Mouse (Mus musculus) liver, embryonic 14.5 days (tissue): ENCODE measurements around the gene Daam2. TPM values are rescaled to one million over a fixed set of nuclear protein-coding genes. Genes with fewer than 3 reads are reported as not detected.
A peak's percentile ranks its signal among the peaks of the same experiment; 100 is the strongest.
"Not testable (repeated sequence)": the region's sequence is repeated elsewhere in the genome, so short reads cannot be mapped to it uniquely, and the experiment has no call there.

Source experiments
- ATAC-seq: fragments of 200-750 bp; cut with Nextera tagmentation; 2 replicates; pipeline ENCODE4 v1.8.0; 2017; ENCODE audit warnings: moderate number of reproducible peaks, mild to moderate bottlenecking, moderate library complexity; ENCODE audit not compliant: insufficient read depth
- DNase-seq, 3 experiments: peaks; one replicate each; pipeline ENCODE4 v3.0.0-alpha.2; 2012 to 2013; ENCODE audit warnings: low read depth in 3 of 3, low spot score in 3 of 3
- H3K27ac ChIP-seq: fragments of 300-500 bp; sonication (generic); 2 replicates; pipeline ENCODE4 v1.5.1; 2014; ENCODE audit warnings: moderate library complexity, mild to moderate bottlenecking, control low read depth, inconsistent platforms
- H3K27me3 ChIP-seq: fragments of 300-500 bp; sonication (generic); 2 replicates; pipeline ENCODE4 v1.6.1; 2014; ENCODE audit warnings: mild to moderate bottlenecking, low read length, moderate library complexity; ENCODE audit not compliant: control insufficient read depth, insufficient read depth
- H3K36me3 ChIP-seq: fragments of 300-500 bp; sonication (generic); replicated peaks from 2 replicates; pipeline ENCODE4 v1.6.1; 2014; ENCODE audit warnings: low read depth; ENCODE audit not compliant: control insufficient read depth, insufficient read depth
- H3K4me1 ChIP-seq, 2 experiments: fragments of 200-500 bp in 1 of 2; fragments of 300-500 bp in 1 of 2; sonication (generic) in 1 of 2; replicated peaks; 2 replicates each; pipeline ENCODE4 v1.6.1; 2012 to 2014; ENCODE audit warnings: antibody characterized with exemption in 1 of 2, inconsistent platforms in 1 of 2, low read length in 1 of 2; ENCODE audit not compliant: control insufficient read depth in 2 of 2, insufficient read depth in 2 of 2
- H3K4me2 ChIP-seq: fragments of 300-500 bp; sonication (generic); 2 replicates; pipeline ENCODE4 v1.6.1; 2014; ENCODE audit warnings: low read depth, mild to moderate bottlenecking, control low read depth, moderate library complexity
- H3K4me3 ChIP-seq, 2 experiments: fragments of 200-500 bp in 1 of 2; fragments of 300-500 bp in 1 of 2; sonication (generic) in 1 of 2; 2 replicates each; pipeline ENCODE4 v1.5.1; 2012 to 2014; ENCODE audit warnings: low read depth in 2 of 2, low read length in 2 of 2, mild to moderate bottlenecking in 2 of 2, control low read depth in 1 of 2, inconsistent platforms in 1 of 2, moderate library complexity in 1 of 2; ENCODE audit not compliant: insufficient read depth in 1 of 2
- H3K9ac ChIP-seq: fragments of 300-500 bp; sonication (generic); replicated peaks from 2 replicates; pipeline ENCODE4 v1.6.1; 2014; ENCODE audit warnings: mild to moderate bottlenecking, control low read depth, moderate library complexity
- H3K9me3 ChIP-seq: fragments of 300-500 bp; sonication (generic); 2 replicates; pipeline ENCODE4 v1.6.1; 2016; ENCODE audit warnings: low read length, mixed read lengths; ENCODE audit not compliant: control insufficient read depth
- CTCF ChIP-seq: IDR thresholded peaks from 2 replicates; pipeline ENCODE4 v1.5.1; 2016; ENCODE audit warnings: antibody characterized with exemption, low read depth, control low read depth
- EP300 ChIP-seq: IDR thresholded peaks from 2 replicates; pipeline ENCODE4 v1.6.1; 2016; ENCODE audit warnings: antibody characterized with exemption, low read depth
- WGBS: fragments of 180-500 bp; shearing (Covaris S2); extraction: QIAGEN DNeasy Blood & Tissue Kit; methylation state at CpG from one replicate; pipeline ENCODE4 v1.1.7; 2014; ENCODE audit not compliant: insufficient replicate concordance; 5-methylcytosine and 5-hydroxymethylcytosine counted together
- polyA plus RNA-seq, 2 experiments: library from polyadenylated mRNA; depleted of rRNA in 1 of 2; stranded (reverse) in 1 of 2; unstranded in 1 of 2; fragments of >200 nt; fragmentation: Nextera tagmentation in 1 of 2; extraction: Ambion mirVana in 1 of 2; gene quantifications; 2 replicates each; pipeline versions ENCODE4 v1.2.1 to v1.2.3; 2012 to 2014

The Daam2 gene
- polyA plus RNA-seq, 2 experiments = 0.14 to 0.39 TPM

DNA sequence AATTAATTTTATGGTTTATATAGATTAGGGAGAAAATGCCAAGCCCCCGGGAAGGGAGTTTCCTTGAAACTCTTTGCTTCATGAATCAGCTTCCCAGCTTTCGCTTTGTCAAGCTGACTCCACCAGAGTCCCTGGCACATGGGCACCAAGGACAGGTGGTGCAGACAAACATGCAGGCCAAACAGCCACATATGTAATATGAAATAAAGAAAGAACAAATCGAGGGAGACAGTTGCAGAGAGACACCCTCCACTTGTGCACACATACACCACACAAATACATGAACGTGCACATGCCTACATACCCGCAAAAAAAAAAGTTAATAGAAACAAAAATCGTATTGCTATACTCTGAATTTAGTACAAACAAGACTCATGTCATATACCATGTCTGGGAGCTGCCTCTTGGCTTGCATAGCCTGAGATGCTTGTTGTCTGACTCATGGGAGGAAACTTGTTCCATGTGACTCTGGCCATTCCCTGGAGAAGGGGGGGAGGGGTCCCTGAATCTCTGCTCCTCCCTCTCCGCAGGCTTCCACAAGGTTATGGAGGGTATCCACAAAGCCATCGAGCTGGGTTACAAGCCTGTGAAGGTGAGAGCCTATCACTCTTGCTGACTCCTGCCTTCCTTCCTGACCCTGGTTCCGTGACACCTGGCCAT, 115.4 kb downstream of the Daam2 start:
- DNase-seq = no peak
- H3K4me2 ChIP-seq = no peak overlapping the region
- H3K27ac ChIP-seq = no peak overlapping the region
- WGBS = 79% methylated on average over 8 of the region's 9 CpGs
- no peaks in the 10 kb centered on the region for H3K9me3 ChIP-seq
- no peaks in the 10 kb centered on the region for H3K4me1 ChIP-seq
- no peaks in the 10 kb centered on the region for H3K27me3 ChIP-seq
- H3K9ac ChIP-seq = no peak overlapping the region
- H3K36me3 ChIP-seq = peaks cover 40% of the 10 kb centered on the region
- H3K4me3 ChIP-seq = no peak overlapping the region
- no peak for ATAC-seq
- TF ChIP-seq EP300 (no peak), CTCF (no peak)

DNA sequence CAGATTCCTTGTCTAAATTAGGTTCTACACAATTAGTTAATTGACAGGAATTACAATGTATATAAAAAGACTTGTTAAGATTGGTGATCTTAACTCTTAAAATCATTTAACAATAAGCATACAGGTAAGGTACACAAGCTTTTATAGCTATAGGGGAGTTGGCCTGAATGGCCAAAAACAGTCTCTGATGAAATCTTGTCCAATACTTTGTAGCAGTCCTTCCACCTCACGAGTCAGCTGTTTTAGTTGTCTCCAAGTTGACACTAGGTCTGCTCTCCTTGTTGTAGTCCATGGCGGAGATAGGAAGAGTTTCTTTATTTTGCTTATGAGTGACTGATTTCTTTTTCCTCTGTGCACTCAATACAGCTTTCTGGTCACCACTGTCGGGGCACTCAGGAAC, 121.3 kb downstream of the Daam2 start:
- peaks cover 25 to 32% of the 10 kb centered on the region in 2 experiments for H3K4me1 ChIP-seq
- not testable (repeated sequence) for ATAC-seq, H3K27me3 ChIP-seq, DNase-seq, H3K9me3 ChIP-seq, H3K4me3 ChIP-seq, H3K9ac ChIP-seq, H3K4me2 ChIP-seq
- WGBS = 52% methylated on average over 3 of the region's 3 CpGs
- H3K36me3 ChIP-seq = peaks cover 18% of the 10 kb centered on the region
- H3K27ac ChIP-seq = peak overlapping the region; percentile 53

DNA sequence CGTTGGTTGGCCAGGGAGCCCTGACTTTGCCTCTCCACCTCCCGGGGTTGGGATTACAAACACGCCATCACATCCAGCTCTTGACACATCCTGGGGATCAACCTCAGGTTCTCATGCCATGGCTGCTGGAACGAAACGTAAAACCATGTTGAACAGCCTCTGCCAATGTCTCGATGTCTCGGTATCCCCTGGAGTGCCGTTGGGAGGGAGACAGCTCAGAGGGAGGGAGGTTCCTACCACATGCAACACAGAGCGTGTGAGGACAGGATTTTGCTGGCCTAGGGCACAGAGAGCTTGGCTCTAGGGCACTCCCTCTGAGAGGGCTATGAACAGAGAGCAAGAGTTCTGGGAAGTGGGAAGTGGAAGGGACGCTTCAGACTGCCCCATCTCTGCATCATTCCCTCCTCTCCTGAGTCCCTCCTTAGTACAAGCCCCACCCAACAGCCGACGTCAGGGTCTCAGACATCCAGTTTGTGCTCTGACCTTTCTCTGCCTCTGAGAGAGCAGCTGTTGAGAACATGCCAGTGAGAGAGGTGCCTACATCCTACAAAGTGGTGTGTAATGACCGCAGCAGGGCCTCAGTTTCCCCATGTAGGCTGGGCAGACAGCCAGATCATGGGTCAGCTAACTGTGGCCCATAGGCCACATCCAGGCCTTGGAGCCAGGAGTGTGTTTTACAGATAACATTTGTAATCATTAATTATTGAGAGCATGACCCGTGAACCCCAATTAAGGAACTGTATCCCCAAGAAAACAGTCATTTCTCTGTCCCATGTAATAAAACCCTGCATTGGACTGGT, 123.6 kb downstream of the Daam2 start:
- peak; percentile 24 for ATAC-seq
- H3K36me3 ChIP-seq = peaks cover 27% of the 10 kb centered on the region
- 68% methylated on average over 14 of the region's 14 CpGs for WGBS
- DNase-seq = no peak
- peaks cover 40 to 44% of the 10 kb centered on the region in 2 experiments for H3K4me1 ChIP-seq
- peak overlapping the region; percentile 45 to 52 for H3K4me3 ChIP-seq
- H3K9me3 ChIP-seq = no peaks in the 10 kb centered on the region; the same call in none of the 2 replicates
- H3K27ac ChIP-seq = peak overlapping the region; percentile 93
- H3K27me3 ChIP-seq = no peaks in the 10 kb centered on the region
- peak overlapping the region; percentile 64 for H3K9ac ChIP-seq
- peak overlapping the region; percentile 64 for H3K4me2 ChIP-seq
- TF ChIP-seq EP300 = no peak
- no peak for TF ChIP-seq CTCF

- ATAC-seq = peak; percentile 36
- no peak for DNase-seq
- peaks cover 48 to 52% of the 10 kb centered on the region in 2 experiments for H3K4me1 ChIP-seq
- H3K9ac ChIP-seq = peak overlapping the region; percentile 64
- peak overlapping the region; percentile 45 to 52 for H3K4me3 ChIP-seq
- 44% methylated on average over 4 of the region's 4 CpGs for WGBS
- H3K4me2 ChIP-seq = peak overlapping the region; percentile 64
- peak overlapping the region; percentile 93 for H3K27ac ChIP-seq
- no peaks in the 10 kb centered on the region; the same call in none of the 2 replicates for H3K9me3 ChIP-seq
- no peak for TF ChIP-seq CTCF
- H3K36me3 ChIP-seq = peaks cover 35% of the 10 kb centered on the region
- H3K27me3 ChIP-seq = no peaks in the 10 kb centered on the region
These were observed 124.4 kb downstream of the Daam2 start for GRCm38 (mm10) chr17:49439706-49440105.

- ATAC-seq (peak; percentile 93), DNase-seq (peak; percentile 69 to 84 (median 69))
- WGBS = 12% methylated on average over 12 of the region's 12 CpGs
- Histone ChIP-seq H3K4me2 (peak overlapping the region; percentile 64), H3K27me3 (no peaks in the 10 kb centered on the region), H3K9ac (peak overlapping the region; percentile 64), H3K36me3 (peaks cover 42% of the 10 kb centered on the region), H3K4me3 (peak overlapping the region; percentile 45 to 52), H3K4me1 (peaks cover 48 to 59% of the 10 kb centered on the region in 2 experiments), H3K9me3 (no peaks in the 10 kb centered on the region; the same call in none of the 2 replicates), H3K27ac (peak overlapping the region; percentile 93)
- TF ChIP-seq CTCF (no peak), EP300 (peak; percentile 89)
These were observed 125.1 kb downstream of the Daam2 start for GRCm38 (mm10) chr17:49438822-49439574.

- DNase-seq, H3K9ac ChIP-seq, ATAC-seq, H3K27me3 ChIP-seq, H3K9me3 ChIP-seq, H3K4me3 ChIP-seq: not testable (repeated sequence)
- Histone ChIP-seq H3K4me1 (peaks cover 59 to 70% of the 10 kb centered on the region in 2 experiments), H3K27ac (peak overlapping the region; percentile 82), H3K4me2 (peak overlapping the region; percentile 48; the same call in 1 of the 2 replicates), H3K36me3 (peaks cover 56% of the 10 kb centered on the region)
These were observed 126.8 kb downstream of the Daam2 start for GRCm38 (mm10) chr17:49437306-49437705.
